Mouse (Mus musculus): ENCODE results near the gene Slc25a44.

Slc25a44 gene

GRCm38 (mm10) chr3:88424605-88425329 lies at the start of gene Slc25a44:
Slc25a44 (minus strand) TSS chr3:88425139.
- peak; percentile 82 for DNase-seq (ENCODE audit: extremely low read depth, insufficient read length, low spot score)

- DNase-seq (ENCODE audit: extremely low read depth, insufficient read length, low spot score), result no peak
These were observed 48.6 kb upstream of the Slc25a44 start for GRCm38 (mm10) chr3:88473571-88473970.

DNA sequence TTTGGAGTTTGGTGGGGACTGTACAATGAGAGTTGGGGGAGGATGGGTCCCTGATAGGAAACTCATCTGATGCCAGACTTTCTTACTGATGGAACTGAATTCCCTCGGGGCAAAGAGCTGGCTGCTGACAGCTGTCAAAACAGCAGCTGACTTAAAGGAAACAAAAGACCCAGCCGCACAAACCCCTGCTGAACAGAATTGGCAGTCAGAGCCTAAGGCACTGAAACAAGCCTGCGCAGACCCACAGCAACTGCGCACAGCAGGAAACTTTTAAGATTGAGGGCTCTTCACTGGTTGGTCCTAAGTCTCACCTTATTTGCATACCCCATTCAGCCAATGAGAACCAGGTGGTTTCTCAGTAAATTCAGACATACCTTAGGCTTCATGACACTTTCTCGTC lies 48.1 kb upstream of the Slc25a44 start:
- no peak for DNase-seq (ENCODE audit: extremely low read depth, insufficient read length, low spot score)

- no peak for DNase-seq (ENCODE audit: extremely low read depth, insufficient read length, low spot score)
These were observed 46.1 kb upstream of the Slc25a44 start for GRCm38 (mm10) chr3:88470943-88471479.

GRCm38 (mm10) chr3:88469466-88469865 lies 44.5 kb upstream of the Slc25a44 start:
- DNase-seq (ENCODE audit: extremely low read depth, insufficient read length, low spot score), result no peak

DNA sequence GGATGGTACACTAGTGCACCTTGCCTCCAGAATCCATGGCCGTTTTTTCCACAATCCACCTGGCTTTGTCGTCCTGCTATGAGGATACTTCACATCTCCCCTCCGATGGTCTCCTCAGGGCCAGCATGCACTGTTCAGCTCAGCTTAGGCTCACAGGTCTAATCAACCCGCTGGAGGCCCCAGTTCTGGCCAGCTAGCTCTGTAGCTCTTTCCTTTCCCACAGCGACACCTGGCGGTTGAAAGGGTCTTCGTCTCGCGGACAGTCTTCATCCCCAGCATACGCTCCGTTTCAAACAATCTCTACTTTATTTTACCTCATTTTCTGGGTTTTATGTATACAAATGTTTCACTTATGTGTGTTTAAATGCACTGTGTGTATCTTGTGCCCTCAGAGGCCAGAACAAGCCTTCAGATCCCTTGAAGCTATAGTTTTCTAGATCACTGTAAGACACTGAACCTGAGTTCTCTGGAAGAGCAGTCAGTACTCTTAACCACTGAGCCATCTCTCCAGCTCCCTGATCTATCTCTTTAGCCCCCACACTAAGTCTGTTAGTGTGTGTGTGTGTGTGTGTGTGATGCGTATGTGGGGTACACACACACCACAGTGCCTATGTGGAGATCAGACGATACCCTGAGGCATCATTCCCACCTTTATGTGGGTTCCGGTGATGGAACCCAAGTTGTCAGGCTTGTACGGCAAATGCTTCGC lies 42.3 kb upstream of the Slc25a44 start:
- DNase-seq (ENCODE audit: extremely low read depth, insufficient read length, low spot score), result no peak

DNA sequence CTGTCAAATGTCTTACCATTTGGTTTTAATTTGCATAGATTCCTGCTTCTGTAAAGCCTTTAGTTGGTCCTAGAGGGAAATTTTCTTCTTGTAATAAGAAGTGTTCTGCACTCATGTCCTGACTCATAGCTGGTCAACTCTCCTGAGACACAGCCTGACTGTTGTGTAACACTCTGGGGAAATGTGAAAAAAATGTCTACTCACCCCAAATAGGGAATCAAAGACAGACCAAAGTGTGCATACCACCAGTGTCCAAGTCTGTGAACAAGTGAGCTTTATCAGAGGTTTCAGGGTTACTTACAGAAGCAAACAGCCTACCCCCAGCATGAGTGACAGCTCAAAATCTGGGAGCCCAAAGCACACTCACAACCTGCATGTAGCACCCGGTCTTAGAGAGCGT lies 40.2 kb upstream of the Slc25a44 start:
- peak; percentile 69 for DNase-seq (ENCODE audit: extremely low read depth, insufficient read length, low spot score)

GRCm38 (mm10) chr3:88464425-88464824 lies 39.5 kb upstream of the Slc25a44 start:
- DNase-seq (ENCODE audit: extremely low read depth, insufficient read length, low spot score), result peak; percentile 53

DNA sequence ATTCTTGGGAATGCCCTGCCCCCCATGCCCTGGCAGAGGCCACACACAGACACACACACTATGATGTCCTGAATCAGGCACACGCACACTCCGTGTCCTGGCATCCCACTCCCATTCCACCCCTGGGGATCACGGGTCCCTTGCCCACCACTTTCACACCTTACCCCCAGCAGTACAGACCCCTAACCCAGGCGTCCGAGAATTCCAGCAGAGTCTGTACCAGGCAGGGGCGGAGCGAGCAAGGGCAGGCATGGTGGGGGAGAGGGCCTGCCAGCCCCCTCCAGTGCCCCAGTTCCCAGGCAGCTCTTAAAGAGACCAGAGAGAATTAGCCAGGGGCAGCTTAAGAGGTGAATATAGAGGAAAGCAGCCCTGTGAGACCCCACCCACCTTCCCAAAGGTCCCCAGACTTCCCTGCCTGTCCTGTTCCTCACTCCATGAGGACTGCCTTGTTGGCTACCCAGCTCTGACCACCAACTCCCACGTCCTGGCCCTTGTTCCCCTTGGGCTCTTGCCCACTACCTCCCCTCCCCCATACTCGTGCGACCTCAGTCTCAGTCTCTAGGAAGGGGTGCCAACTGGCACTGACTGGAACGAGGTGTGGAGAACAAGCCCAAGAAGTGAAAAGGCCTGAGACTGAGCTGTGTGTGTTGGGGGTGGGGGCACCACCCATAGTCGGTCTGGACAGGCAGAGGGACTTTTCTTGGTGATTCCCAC lies 36.2 kb upstream of the Slc25a44 start, which contains the start of gene Sema4a:
Sema4a (minus strand) TSS at position 200 of the 714 bp plus-strand sequence.
- DNase-seq (ENCODE audit: extremely low read depth, insufficient read length, low spot score), result no peak

DNA sequence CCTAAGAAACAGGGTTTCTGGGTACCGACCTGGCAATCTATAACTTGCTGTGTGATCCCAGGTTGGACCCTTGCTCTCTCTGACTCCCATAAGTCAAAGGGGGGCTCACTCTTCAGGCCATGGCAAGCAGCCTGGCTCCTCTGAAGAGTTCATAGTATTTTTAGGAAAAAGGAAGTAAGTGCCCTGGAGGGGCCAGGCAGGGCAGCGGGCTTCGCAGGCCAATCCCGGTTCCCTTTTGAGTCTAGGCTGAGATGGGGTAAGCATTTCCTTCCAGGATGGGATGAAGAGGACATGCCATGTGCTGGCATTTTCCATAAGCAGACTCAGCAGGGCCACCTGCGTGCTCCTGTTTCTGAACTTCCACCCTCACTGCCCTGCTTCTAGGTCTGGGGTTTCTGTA lies 35.1 kb upstream of the Slc25a44 start:
- DNase-seq (ENCODE audit: extremely low read depth, insufficient read length, low spot score), result no peak

DNA sequence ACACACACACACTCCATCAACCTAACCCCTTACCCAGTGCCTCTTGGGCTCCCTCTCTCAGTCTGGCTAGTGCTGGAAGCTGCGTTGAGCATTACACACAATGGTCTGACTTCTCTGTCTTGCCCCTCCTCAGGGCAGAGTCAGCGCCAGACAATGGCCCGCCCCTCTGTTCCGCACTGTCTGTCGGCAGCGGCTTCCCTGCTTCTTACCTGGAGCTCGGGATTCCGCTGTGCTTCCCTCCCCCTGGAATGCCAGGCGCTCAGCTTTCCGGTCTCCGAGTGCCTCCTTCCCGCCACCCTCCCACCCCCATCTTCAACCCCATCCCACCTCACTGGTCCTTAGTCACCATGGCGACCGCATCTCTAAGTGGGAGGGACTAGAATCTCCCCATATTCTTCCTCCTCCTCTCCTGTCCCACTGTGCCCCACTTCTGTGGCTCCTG lies 33.9 kb upstream of the Slc25a44 start:
- DNase-seq (ENCODE audit: extremely low read depth, insufficient read length, low spot score), result no peak

GRCm38 (mm10) chr3:88456746-88457532 lies 32.0 kb upstream of the Slc25a44 start:
- DNase-seq (ENCODE audit: extremely low read depth, insufficient read length, low spot score), result no peak

- DNase-seq (ENCODE audit: extremely low read depth, insufficient read length, low spot score), result no peak
These were observed 31.4 kb upstream of the Slc25a44 start for GRCm38 (mm10) chr3:88456313-88456712.

DNA sequence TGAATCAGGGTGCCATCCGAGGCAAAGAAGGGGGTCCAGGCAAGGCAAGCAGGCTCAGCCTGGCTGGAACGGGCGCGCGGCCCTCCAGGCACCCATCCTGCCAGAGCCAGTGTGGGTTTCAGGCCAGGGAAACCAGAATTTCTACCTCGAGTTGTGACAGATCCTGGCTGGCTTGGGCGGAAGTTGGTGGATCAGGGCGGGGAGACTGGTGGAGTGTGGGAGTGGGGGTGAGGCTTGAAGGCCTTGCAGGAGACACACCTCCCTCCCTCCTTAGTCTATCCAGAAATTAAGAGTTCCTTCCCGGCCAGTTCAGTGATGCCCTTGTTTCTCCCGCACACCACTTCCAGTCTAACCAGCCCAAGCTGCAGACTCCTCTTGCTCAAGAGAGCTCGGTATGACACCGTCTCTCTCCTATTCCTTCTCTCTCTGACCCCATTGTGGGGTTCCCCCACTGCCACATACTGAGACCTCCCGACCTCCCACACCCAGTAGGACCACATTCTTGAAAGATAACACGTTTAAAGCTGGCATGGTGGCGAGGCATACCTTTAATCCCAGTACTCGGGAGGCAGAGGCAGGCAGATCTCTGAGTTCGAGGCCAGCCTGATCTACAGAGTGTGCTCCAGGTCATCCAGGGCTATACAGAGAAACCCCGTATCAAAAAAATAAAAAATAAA lies 30.8 kb upstream of the Slc25a44 start:
- DNase-seq (ENCODE audit: extremely low read depth, insufficient read length, low spot score), result no peak

- DNase-seq (ENCODE audit: extremely low read depth, insufficient read length, low spot score), result no peak
These were observed 30.0 kb upstream of the Slc25a44 start for GRCm38 (mm10) chr3:88454762-88455587.

DNA sequence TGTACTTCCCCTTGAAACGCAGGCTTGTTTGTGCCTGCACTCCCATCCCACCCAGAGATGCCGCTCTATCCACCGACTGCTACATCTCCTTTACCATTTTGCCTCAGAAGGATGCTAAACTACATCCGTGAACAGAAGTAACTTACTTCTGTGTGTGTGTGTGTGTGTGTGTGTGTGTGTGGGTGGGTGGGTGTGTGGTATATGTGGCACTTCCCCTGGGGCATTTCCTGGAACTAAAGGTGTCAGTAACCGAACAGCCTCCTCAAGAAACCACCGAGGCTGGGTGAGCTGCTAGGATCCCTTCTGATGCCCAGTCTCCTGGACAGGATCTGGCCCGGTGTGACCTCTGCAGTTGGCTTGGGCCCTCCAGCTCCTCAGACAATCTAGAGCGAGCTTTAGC lies 29.0 kb upstream of the Slc25a44 start:
- DNase-seq (ENCODE audit: extremely low read depth, insufficient read length, low spot score), result no peak

DNA sequence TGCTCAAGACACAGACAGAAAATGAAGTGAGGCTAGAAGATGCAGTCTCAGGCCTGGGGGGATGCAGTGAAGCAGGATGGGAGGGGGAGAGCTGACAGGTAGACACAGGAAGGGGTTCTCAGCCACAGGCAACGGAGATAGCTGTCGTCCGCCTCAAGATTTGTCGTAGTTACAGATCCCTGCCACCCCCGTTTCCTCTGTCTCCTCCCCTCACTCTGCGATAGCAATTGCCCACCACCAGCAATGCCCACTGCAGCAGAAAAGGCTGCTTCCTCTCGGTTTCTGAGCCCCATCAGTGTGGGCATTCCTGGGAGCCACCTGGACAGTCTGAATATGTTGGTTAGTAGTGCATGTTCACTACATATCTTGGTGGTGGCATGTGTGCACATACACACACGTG lies 28.4 kb upstream of the Slc25a44 start:
- DNase-seq (ENCODE audit: extremely low read depth, insufficient read length, low spot score), result no peak

DNA sequence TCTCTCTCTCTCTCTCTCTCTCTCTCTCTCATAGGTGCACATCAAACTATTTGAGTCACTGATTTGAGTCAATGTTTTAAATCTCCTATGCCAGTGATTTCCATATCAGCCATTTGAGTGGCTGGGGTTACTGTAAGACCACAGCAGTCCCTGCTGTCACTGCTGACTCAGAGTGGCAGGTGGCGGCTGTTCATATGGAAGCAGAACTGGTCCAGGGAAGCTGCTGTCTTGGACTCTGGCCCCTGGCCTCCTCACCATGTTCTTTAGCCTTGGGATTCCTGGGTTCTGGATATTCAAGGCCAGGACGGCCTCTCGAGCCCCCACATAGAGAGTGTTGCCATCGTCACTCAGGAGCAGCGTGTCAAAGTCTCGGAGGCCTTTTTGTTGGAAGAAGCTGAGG lies 27.8 kb upstream of the Slc25a44 start:
- no peak for DNase-seq (ENCODE audit: extremely low read depth, insufficient read length, low spot score)

- DNase-seq (ENCODE audit: extremely low read depth, insufficient read length, low spot score), result no peak
These were observed 27.3 kb upstream of the Slc25a44 start for GRCm38 (mm10) chr3:88452246-88452645.

All from 3134 (cell line).